Mouse (Mus musculus) intestine, postnatal 0 days (tissue): Measurements from ENCODE around the gene Arhgef3. TPM values are rescaled to one million over a fixed set of nuclear protein-coding genes. Genes with fewer than 3 reads are reported as not detected.

Source experiments
- ATAC-seq: fragments of 200-750 bp; cut with Nextera tagmentation; 2 replicates; pipeline ENCODE4 v1.8.0; 2017; ENCODE audit warnings: mild to moderate bottlenecking, moderate TSS enrichment, moderate library complexity
- H3K27ac ChIP-seq: fragments of 300-500 bp; sonication (generic); 2 replicates; pipeline ENCODE4 v1.5.1; 2014; ENCODE audit warnings: mild to moderate bottlenecking, low read depth, low read length, moderate library complexity
- H3K27me3 ChIP-seq: fragments of 300-500 bp; sonication (generic); replicated peaks from 2 replicates; pipeline ENCODE4 v1.6.1; 2014; ENCODE audit warnings: low read length, mixed read lengths; ENCODE audit not compliant: control insufficient read depth, insufficient read depth
- H3K36me3 ChIP-seq: fragments of 300-500 bp; sonication (generic); 2 replicates; pipeline ENCODE4 v1.6.1; 2014; ENCODE audit warnings: mild to moderate bottlenecking, moderate library complexity; ENCODE audit not compliant: control insufficient read depth, insufficient read depth
- H3K4me1 ChIP-seq: fragments of 300-500 bp; sonication (generic); replicated peaks from 2 replicates; pipeline ENCODE4 v1.6.1; 2014; ENCODE audit warnings: antibody characterized with exemption, low read length, mixed read lengths; ENCODE audit not compliant: control insufficient read depth, insufficient read depth
- H3K4me2 ChIP-seq: fragments of 300-500 bp; sonication (generic); replicated peaks from 2 replicates; pipeline ENCODE4 v1.6.1; 2014; ENCODE audit warnings: low read depth, mild to moderate bottlenecking, moderate library complexity
- H3K4me3 ChIP-seq: fragments of 300-500 bp; sonication (generic); 2 replicates; pipeline ENCODE4 v1.5.1; 2014; ENCODE audit warnings: low read depth, low read length
- H3K9ac ChIP-seq: fragments of 300-500 bp; sonication (generic); 2 replicates; pipeline ENCODE4 v1.6.1; 2014; ENCODE audit warnings: mild to moderate bottlenecking, low read depth, low read length
- H3K9me3 ChIP-seq: fragments of 300-500 bp; sonication (generic); 2 replicates; pipeline ENCODE4 v1.6.1; 2016; ENCODE audit warnings: mixed run types; ENCODE audit not compliant: control insufficient read depth
- CTCF ChIP-seq: sonication (generic); IDR thresholded peaks from 2 replicates; pipeline ENCODE4 v1.5.1; 2016; ENCODE audit warnings: low read depth, mild to moderate bottlenecking, control low read depth, antibody characterized with exemption, moderate library complexity
- WGBS: fragments of 180-500 bp; shearing (Covaris S2); extraction: QIAGEN DNeasy Blood & Tissue Kit; methylation state at CpG from one replicate; pipeline ENCODE4 v1.1.7; 2014; 5-methylcytosine and 5-hydroxymethylcytosine counted together
- polyA plus RNA-seq: library from polyadenylated mRNA; unstranded; fragments of >200 nt; fragmentation: Nextera tagmentation; extraction: Ambion mirVana; gene quantifications from 2 replicates; pipeline ENCODE4 v1.2.1, GENCODE M21; 2015

Gene Arhgef3
- polyA plus RNA-seq, 1 experiment from 2014 or later, result 12.2 TPM

DNA sequence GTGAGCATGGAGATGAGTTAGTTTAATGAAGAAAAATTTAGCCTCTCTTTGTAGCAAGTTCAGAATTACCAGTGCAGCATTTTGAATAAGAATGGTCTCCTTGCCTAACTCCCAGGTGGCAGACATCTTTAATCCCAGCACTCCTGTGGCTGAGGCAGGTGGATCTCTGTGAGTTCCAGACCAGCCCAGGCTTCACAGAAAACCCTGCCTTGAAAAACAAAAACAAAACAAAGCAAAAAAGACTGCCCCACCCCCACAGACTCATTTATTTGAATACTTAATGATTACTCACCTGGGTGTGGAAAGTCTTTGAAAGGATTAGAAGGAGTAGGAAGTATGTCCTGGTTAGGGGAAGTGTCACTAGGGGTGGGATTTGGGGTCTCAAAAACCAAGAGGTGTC, 158.5 kb downstream of the Arhgef3 start:
- no peaks in the 10 kb centered on the region for H3K36me3 ChIP-seq
- no peak overlapping the region for H3K4me2 ChIP-seq
- no peak overlapping the region for H3K9ac ChIP-seq
- no peak for TF ChIP-seq CTCF
- ATAC-seq, result no peak
- H3K9me3 ChIP-seq, result no peaks in the 10 kb centered on the region
- H3K27me3 ChIP-seq, result no peaks in the 10 kb centered on the region
- H3K4me1 ChIP-seq, result no peaks in the 10 kb centered on the region
- H3K4me3 ChIP-seq, result no peak overlapping the region
- H3K27ac ChIP-seq, result no peak overlapping the region

DNA sequence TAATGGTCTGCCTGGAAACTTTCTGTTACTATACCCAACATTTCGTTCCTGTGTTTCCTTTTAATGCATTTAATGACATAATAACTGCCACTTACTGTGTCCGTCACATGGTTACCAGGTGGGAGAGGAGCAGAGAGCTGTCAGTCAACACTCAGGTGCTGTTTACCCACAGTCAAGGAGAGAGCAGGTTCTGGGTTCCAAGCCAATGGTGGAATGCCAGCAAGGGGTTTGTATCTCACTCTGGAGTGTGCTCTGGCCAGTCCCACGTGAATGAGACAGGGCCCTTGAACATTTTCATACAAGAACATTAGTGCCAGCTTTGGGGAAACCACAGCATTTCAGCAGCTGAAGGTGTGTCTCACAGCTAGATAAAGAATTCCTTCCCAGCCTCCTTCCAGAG, 162.6 kb downstream of the Arhgef3 start:
- Histone ChIP-seq H3K4me2 (no peak overlapping the region), H3K9ac (no peak overlapping the region), H3K27me3 (no peaks in the 10 kb centered on the region), H3K4me1 (no peaks in the 10 kb centered on the region), H3K27ac (no peak overlapping the region), H3K36me3 (no peaks in the 10 kb centered on the region), H3K9me3 (no peaks in the 10 kb centered on the region), H3K4me3 (no peak overlapping the region)
- ATAC-seq, result no peak
- 80% methylated on average over 3 of the region's 3 CpGs for WGBS
- TF ChIP-seq CTCF, result no peak

DNA sequence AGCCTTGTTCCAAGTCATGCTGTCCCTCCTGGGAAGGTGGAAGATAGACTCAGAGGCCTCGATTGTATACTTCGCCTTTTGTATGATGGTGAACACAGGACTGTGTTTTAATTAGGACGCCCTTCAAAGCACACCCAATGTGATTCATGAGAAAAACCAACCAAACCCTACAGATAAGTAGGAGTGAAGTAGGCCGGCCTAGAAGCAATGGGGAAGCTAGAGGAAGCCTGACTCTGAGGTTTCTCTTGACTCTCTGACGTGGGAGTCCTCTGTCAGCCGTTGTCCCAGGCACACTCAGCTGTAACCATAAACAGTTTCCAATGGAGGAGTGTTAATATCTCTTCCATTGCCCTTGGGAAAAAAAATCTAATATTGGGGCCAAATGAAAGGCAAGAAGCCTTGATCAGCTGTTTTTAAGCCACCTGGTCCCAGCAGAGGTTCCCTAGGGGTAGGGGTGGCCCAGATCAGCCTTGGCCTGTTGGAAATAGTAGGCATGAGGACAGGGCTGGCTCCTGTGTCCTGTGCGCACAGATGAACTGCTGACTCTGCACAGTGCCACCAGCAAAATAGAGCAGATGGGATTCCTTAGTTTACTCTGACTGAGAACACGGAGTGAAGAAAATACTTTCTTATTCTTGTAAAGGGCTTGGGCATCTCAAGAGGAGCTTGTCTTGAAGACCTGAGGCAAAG, 165.6 kb downstream of the Arhgef3 start:
- H3K27me3 ChIP-seq, result no peaks in the 10 kb centered on the region
- H3K4me1 ChIP-seq, result no peaks in the 10 kb centered on the region; the same call in none of the 2 replicates
- WGBS, result 88% methylated on average over 8 of the region's 8 CpGs
- no peak overlapping the region for H3K27ac ChIP-seq
- H3K4me3 ChIP-seq, result no peak overlapping the region
- no peaks in the 10 kb centered on the region for H3K36me3 ChIP-seq
- ATAC-seq, result no peak
- no peak overlapping the region for H3K4me2 ChIP-seq
- no peak for TF ChIP-seq CTCF
- no peak overlapping the region for H3K9ac ChIP-seq
- H3K9me3 ChIP-seq, result no peaks in the 10 kb centered on the region

DNA sequence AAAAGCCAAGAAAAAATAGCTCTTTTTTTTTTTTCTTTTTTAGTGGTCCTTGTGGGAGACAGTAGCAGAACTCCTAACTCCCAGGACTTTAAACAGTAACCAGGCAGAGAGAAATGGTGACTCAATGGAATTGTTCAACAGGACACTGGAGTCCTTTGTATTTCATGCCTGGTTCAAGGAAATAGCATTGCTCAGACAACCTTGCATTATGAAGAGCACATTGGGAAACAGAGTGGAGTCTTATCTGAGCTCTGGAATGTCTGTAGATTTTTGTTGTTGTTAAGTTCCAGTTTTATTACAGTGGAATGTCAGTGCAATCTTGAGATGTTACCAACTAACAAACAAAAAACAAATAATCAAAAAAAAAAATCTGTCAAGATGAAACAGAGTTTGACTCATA, 169.3 kb downstream of the Arhgef3 start:
- H3K27ac ChIP-seq, result no peak overlapping the region
- no peaks in the 10 kb centered on the region; the same call in none of the 2 replicates for H3K4me1 ChIP-seq
- TF ChIP-seq CTCF, result no peak
- H3K9me3 ChIP-seq, result no peaks in the 10 kb centered on the region
- no peak overlapping the region for H3K4me3 ChIP-seq
- no peak for ATAC-seq
- H3K9ac ChIP-seq, result no peak overlapping the region
- no peaks in the 10 kb centered on the region for H3K27me3 ChIP-seq
- H3K4me2 ChIP-seq, result no peak overlapping the region
- no peaks in the 10 kb centered on the region for H3K36me3 ChIP-seq

DNA sequence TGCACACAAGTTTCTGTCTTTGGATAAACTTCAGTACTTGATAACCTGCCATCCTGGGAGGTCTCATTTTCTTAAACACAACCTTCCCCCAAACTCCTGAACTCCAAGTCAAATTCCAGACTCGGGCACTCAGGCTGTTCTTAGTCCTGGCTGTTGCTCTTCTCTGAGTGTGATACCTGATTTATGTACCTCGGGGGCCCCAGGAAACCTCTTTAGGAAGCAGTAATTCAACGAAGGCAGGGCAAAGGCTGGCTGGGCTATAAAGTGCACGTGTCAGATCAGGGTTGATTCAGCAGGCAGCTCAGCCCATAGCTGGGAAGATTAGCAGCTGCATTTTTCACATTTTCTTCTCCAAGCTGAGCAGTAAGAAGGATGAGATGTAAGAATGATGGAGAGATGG, 171.5 kb downstream of the Arhgef3 start:
- Histone ChIP-seq H3K4me1 (no peaks in the 10 kb centered on the region; the same call in none of the 2 replicates), H3K9ac (no peak overlapping the region), H3K4me3 (no peak overlapping the region), H3K27me3 (no peaks in the 10 kb centered on the region), H3K36me3 (no peaks in the 10 kb centered on the region), H3K9me3 (no peaks in the 10 kb centered on the region), H3K4me2 (no peak overlapping the region), H3K27ac (no peak overlapping the region)
- ATAC-seq, result peak; percentile 90
- WGBS, result 5% methylated on average over 4 of the region's 4 CpGs
- TF ChIP-seq CTCF, result no peak

DNA sequence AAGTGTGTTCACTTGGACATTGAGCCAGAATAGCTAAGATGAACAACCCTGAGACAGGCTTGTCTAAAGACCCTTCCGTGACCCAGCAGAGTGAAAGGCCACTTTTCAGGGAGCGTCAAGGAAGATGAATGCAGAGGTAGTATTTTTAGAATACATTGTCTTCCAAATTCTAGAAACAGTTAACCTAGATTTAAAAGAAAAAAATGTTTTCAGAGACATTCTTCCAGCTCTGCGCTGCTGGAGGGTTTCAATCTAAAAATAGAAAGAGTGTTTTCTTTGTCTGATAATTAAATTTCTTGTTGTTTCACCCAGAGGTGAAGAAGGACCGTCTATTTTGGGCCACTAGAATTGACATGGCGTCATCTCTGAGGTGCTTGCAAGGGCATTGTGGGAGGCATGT, 174.4 kb downstream of the Arhgef3 start:
- no peak overlapping the region for H3K9ac ChIP-seq
- H3K9me3 ChIP-seq, result no peaks in the 10 kb centered on the region
- H3K27me3 ChIP-seq, result no peaks in the 10 kb centered on the region
- no peak for TF ChIP-seq CTCF
- H3K27ac ChIP-seq, result no peak overlapping the region
- WGBS, result 74% methylated on average over 5 of the region's 5 CpGs
- H3K4me2 ChIP-seq, result no peak overlapping the region
- no peak for ATAC-seq
- H3K4me1 ChIP-seq, result no peaks in the 10 kb centered on the region; the same call in 1 of the 2 replicates
- no peaks in the 10 kb centered on the region for H3K36me3 ChIP-seq
- H3K4me3 ChIP-seq, result no peak overlapping the region
